Mouse (Mus musculus) heart, postnatal 0 days (tissue): ENCODE measurements around the gene Plod1. TPM values are rescaled to one million over a fixed set of nuclear protein-coding genes. Genes with fewer than 3 reads are reported as not detected.

Experiments
- ATAC-seq: fragments of 200-750 bp; cut with Nextera tagmentation; 2 replicates; pipeline ENCODE4 v1.8.0; 2017; ENCODE audit warnings: low read depth, moderate number of reproducible peaks, moderate library complexity; ENCODE audit not compliant: insufficient read depth
- DNase-seq: peaks from one replicate; pipeline ENCODE4 v3.0.0-alpha.2; 2016; ENCODE audit warnings: low spot score
- H3K27ac ChIP-seq: fragments of 300-500 bp; sonication (generic); 2 replicates; pipeline ENCODE4 v1.5.1; 2014; ENCODE audit warnings: low read depth, mild to moderate bottlenecking
- H3K27me3 ChIP-seq: fragments of 300-500 bp; sonication (generic); 2 replicates; pipeline ENCODE4 v1.6.1; 2014; ENCODE audit warnings: low read length, mixed read lengths; ENCODE audit not compliant: control insufficient read depth, insufficient read depth
- H3K36me3 ChIP-seq: fragments of 300-500 bp; sonication (generic); replicated peaks from 2 replicates; pipeline ENCODE4 v1.6.1; 2014; ENCODE audit warnings: low read length, mixed read lengths; ENCODE audit not compliant: control insufficient read depth, insufficient read depth
- H3K4me1 ChIP-seq: fragments of 300-500 bp; sonication (generic); 2 replicates; pipeline ENCODE4 v1.6.1; 2014; ENCODE audit warnings: antibody characterized with exemption; ENCODE audit not compliant: control insufficient read depth, insufficient read depth
- H3K4me2 ChIP-seq: fragments of 300-500 bp; sonication (generic); 2 replicates; pipeline ENCODE4 v1.6.1; 2014; ENCODE audit warnings: low read depth, mild to moderate bottlenecking, low read length, moderate library complexity
- H3K4me3 ChIP-seq: fragments of 300-500 bp; sonication (generic); 2 replicates; pipeline ENCODE4 v1.5.1; 2014; ENCODE audit warnings: low read depth, low read length
- H3K9ac ChIP-seq: fragments of 300-500 bp; sonication (generic); replicated peaks from 2 replicates; pipeline ENCODE4 v1.6.1; 2014; ENCODE audit warnings: low read depth, low read length, mixed read lengths
- H3K9me3 ChIP-seq: fragments of 300-500 bp; sonication (generic); replicated peaks from 2 replicates; pipeline ENCODE4 v1.6.1; 2016; ENCODE audit warnings: low read length; ENCODE audit not compliant: control insufficient read depth
- CTCF ChIP-seq: IDR thresholded peaks from 2 replicates; pipeline ENCODE4 v1.5.1; 2016; ENCODE audit warnings: antibody characterized with exemption, control low read depth, low read depth
- EP300 ChIP-seq: IDR thresholded peaks from 2 replicates; pipeline ENCODE4 v1.6.1; 2016; ENCODE audit warnings: antibody characterized with exemption, low read depth
- WGBS: fragments of 180-500 bp; shearing (Covaris S2); extraction: QIAGEN DNeasy Blood & Tissue Kit; methylation state at CpG from one replicate; pipeline ENCODE4 v1.1.7; 2014; 5-methylcytosine and 5-hydroxymethylcytosine counted together
- polyA plus RNA-seq: library from polyadenylated mRNA; unstranded; fragments of >200 nt; fragmentation: Nextera tagmentation; extraction: Ambion mirVana; gene quantifications from 2 replicates; pipeline ENCODE4 v1.2.1, GENCODE M21; 2015
- total RNA-seq: library from RNA; depleted of rRNA; stranded (reverse); fragments of >200 nt; gene quantifications from 2 replicates; pipeline ENCODE4 v1.2.3, GENCODE M21; 2014; ENCODE audit warnings: low replicate concordance

The Plod1 gene
- total and polyA plus RNA-seq, 2 experiments from 2014 or later, result 55.6 to 107 TPM

- H3K9me3 ChIP-seq, result no peaks in the 10 kb centered on the region
- WGBS, result 69% methylated on average over 12 of the region's 12 CpGs
- ATAC-seq (no peak), DNase-seq (no peak)
- H3K9ac ChIP-seq, result no peak overlapping the region
- peaks cover 45% of the 10 kb centered on the region for H3K4me1 ChIP-seq
- peaks cover 36% of the 10 kb centered on the region for H3K36me3 ChIP-seq
- peak overlapping the region; percentile 64 for H3K4me2 ChIP-seq
- no peaks in the 10 kb centered on the region for H3K27me3 ChIP-seq
- peak overlapping the region; percentile 90 for H3K27ac ChIP-seq
- TF ChIP-seq EP300 (no peak), CTCF (no peak)
- H3K4me3 ChIP-seq, result peak overlapping the region; percentile 86; the same call in 1 of the 2 replicates
Measured at GRCm38 (mm10) chr4:147902906-147903500, 33.6 kb downstream of the Plod1 start.

DNA sequence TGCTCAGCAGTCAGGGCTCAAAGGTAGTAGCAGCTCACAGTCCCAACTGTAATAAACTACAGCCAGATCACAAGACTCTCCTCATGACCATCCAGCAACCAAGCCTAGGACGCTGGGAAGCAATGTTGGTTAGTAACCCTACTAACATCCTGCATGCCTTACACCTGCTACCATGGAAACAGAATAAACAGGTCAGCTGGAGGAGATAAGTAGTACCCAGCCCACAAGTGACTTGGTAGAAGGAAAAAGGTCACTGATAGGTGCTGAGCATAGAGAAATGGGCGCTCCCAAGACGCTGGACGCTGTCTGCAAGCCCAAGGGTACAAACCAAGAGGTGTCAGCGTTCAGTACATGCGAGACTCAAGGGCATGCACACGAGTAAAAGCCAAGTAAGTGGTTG lies 36.1 kb downstream of the Plod1 start:
- DNase-seq, result peak; percentile 49
- Histone ChIP-seq H3K9me3 (no peaks in the 10 kb centered on the region), H3K4me3 (no peak overlapping the region), H3K4me2 (peak overlapping the region; percentile 22; the same call in 1 of the 2 replicates), H3K27me3 (no peaks in the 10 kb centered on the region), H3K9ac (no peak overlapping the region), H3K36me3 (peaks cover 56% of the 10 kb centered on the region), H3K4me1 (peaks cover 59% of the 10 kb centered on the region), H3K27ac (peak overlapping the region; percentile 85)
- ATAC-seq, result no peak
- no peak for TF ChIP-seq CTCF
- no peak for TF ChIP-seq EP300
- 39% methylated on average over 7 of the region's 7 CpGs for WGBS

DNA sequence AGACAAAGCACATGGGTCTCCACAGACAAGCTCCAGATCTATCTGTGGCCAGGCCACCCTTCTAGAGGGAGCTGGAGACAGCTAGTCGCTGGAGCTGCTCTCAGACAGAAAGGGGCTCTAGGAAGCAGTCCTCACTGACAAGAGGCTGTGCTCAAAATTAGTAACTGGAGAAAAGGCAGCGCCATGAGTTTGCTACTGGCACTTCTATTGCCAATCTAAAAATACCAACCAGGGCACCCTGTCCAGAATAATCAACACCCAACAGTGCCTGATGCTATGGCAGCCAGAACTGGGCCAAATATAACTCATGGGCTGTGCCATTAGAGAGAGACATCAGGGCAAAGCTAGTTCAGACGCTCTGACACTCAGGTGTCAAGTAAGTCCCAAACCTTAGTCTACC lies 39.2 kb downstream of the Plod1 start:
- 39% methylated on average over 3 of the region's 3 CpGs for WGBS
- peak; percentile 78 for ATAC-seq
- Histone ChIP-seq H3K27me3 (no peaks in the 10 kb centered on the region), H3K4me2 (no peak overlapping the region), H3K4me3 (no peak overlapping the region), H3K9ac (peak overlapping the region; percentile 44; the same call in 1 of the 2 replicates), H3K27ac (peak overlapping the region; percentile 98), H3K4me1 (peaks cover 54% of the 10 kb centered on the region), H3K36me3 (peaks cover 75% of the 10 kb centered on the region), H3K9me3 (no peaks in the 10 kb centered on the region)
- DNase-seq, result peak; percentile 88
- peak; percentile 86 for TF ChIP-seq EP300
- TF ChIP-seq CTCF, result no peak

DNA sequence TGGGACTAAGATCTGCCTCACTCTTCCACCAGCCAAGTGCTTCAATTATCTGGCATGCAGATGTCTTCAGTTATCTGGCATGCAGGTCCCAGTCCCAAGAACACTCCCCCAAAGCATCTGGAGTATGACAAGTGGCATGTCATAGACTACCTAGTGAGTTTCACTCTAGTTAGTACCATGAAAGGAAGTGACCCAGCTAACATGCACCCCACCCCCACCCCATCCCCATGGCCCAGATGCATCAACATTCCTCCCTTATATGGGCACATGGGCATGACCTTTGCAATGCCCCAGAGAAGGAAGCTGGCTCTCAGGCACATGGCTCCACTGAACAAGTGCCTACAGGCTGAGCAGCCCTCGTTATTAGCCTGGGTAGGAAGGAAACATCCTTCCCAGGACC lies 40.2 kb downstream of the Plod1 start:
- ATAC-seq, result peak; percentile 79
- TF ChIP-seq EP300, result no peak
- TF ChIP-seq CTCF, result no peak
- WGBS, result 8% methylated on average over 1 of the region's 1 CpGs
- Histone ChIP-seq H3K4me1 (peaks cover 54% of the 10 kb centered on the region), H3K9ac (no peak overlapping the region), H3K4me2 (no peak overlapping the region), H3K36me3 (peaks cover 78% of the 10 kb centered on the region), H3K9me3 (no peaks in the 10 kb centered on the region), H3K27ac (peak overlapping the region; percentile 98), H3K4me3 (no peak overlapping the region), H3K27me3 (no peaks in the 10 kb centered on the region)
- DNase-seq, result peak; percentile 81

GRCm38 (mm10) chr4:147895815-147896330 lies 40.7 kb downstream of the Plod1 start:
- Histone ChIP-seq H3K4me1 (peaks cover 51% of the 10 kb centered on the region), H3K9me3 (no peaks in the 10 kb centered on the region), H3K4me2 (no peak overlapping the region), H3K27me3 (no peaks in the 10 kb centered on the region), H3K36me3 (peaks cover 83% of the 10 kb centered on the region), H3K4me3 (no peak overlapping the region), H3K9ac (peak overlapping the region; percentile 41; the same call in 1 of the 2 replicates), H3K27ac (peak overlapping the region; percentile 98)
- DNase-seq (peak; percentile 15), ATAC-seq (peak; percentile 31)
- WGBS, result 45% methylated on average over 4 of the region's 4 CpGs
- TF ChIP-seq EP300, result no peak
- TF ChIP-seq CTCF, result no peak

- Histone ChIP-seq H3K4me1 (peaks cover 2% of the 10 kb centered on the region; the same call in 1 of the 2 replicates), H3K4me3 (no peak overlapping the region), H3K36me3 (peaks cover 93% of the 10 kb centered on the region), H3K27me3 (no peaks in the 10 kb centered on the region), H3K9ac (no peak overlapping the region), H3K9me3 (no peaks in the 10 kb centered on the region), H3K4me2 (no peak overlapping the region), H3K27ac (peak overlapping the region; percentile 8; the same call in 1 of the 2 replicates)
- no peak for TF ChIP-seq EP300
- no peak for TF ChIP-seq CTCF
- WGBS, result 50% methylated on average over 6 of the region's 6 CpGs
- no peak for DNase-seq
- ATAC-seq, result peak; percentile 49; the same call in 1 of the 2 replicates
Measured at GRCm38 (mm10) chr4:147890341-147890740, 46.2 kb downstream of the Plod1 start.
